ENCODE assay signal across 13 mouse cellular contexts in genomic region chr17:47955054-47955741, GRCm38 (mm10). TPM values are rescaled to one million over a fixed set of nuclear protein-coding genes. Genes with fewer than 3 reads are reported as not detected.
DNase-seq lines count a peak whose midpoint lies in the region; ATAC-seq lines count a peak whose summit lies in the region.
"Had no signal": no experiment of that assay in that cellular context is flagged by ENCODE, and none has a peak within 500 bp of the region (broad histone marks: within the 10 kb centered on the region; RNA-seq: fewer than 3 reads in every experiment).

No protein-coding gene starts in this region.

- peak; percentile 52; the same call in 1 of the 2 replicates for ATAC-seq in heart, embryonic 14.5 days (ENCODE audit: insufficient number of reproducible peaks, insufficient read depth, low FRiP score, low read depth)
- ATAC-seq in liver, embryonic 13.5 days (ENCODE audit: low read depth) = peak; percentile 50; the same call in 1 of the 2 replicates
- ATAC-seq: midbrain, embryonic 15.5 days had no signal

- peak overlapping the region; percentile 13 to 20; a peak in 1 of 4 replicates for H3K27ac ChIP-seq in heart, embryonic 14.5 days (replicated peaks in 1 of 2; ENCODE audit: control insufficient read depth in 1 of 2, insufficient read depth in 1 of 2, low read depth in 2 of 2, low read length in 2 of 2)
- peak overlapping the region; percentile 66 for H3K27ac ChIP-seq in liver, embryonic 13.5 days
- H3K27ac ChIP-seq: hindbrain, embryonic 12.5 days; midbrain, embryonic 15.5 days; neural tube, embryonic 15.5 days had no signal

- H3K9ac ChIP-seq in heart, embryonic 14.5 days (ENCODE audit: low read length) = no peak overlapping the region
- no peak overlapping the region for H3K9ac ChIP-seq in liver, embryonic 13.5 days
- H3K9ac ChIP-seq: hindbrain, embryonic 12.5 days; midbrain, embryonic 15.5 days; neural tube, embryonic 15.5 days had no signal

- H3K4me2 ChIP-seq in heart, embryonic 14.5 days (ENCODE audit: low read length) = no peak overlapping the region
- no peak overlapping the region for H3K4me2 ChIP-seq in liver, embryonic 13.5 days
- H3K4me2 ChIP-seq: hindbrain, embryonic 12.5 days; midbrain, embryonic 15.5 days; neural tube, embryonic 15.5 days had no signal

- peaks cover 6 to 24% of the 10 kb centered on the region in 2 experiments; a peak in 3 of 4 replicates for H3K4me1 ChIP-seq in heart, embryonic 14.5 days (ENCODE audit: control insufficient read depth in 2 of 2, insufficient read depth in 2 of 2, low read length in 2 of 2)
- peaks cover 22% of the 10 kb centered on the region for H3K4me1 ChIP-seq in liver, embryonic 13.5 days (replicated peaks)

- WGBS in heart, embryonic 14.5 days = 20% methylated on average over 12 of the region's 12 CpGs
- WGBS in liver, embryonic 13.5 days (ENCODE audit: insufficient replicate concordance) = 37% methylated on average over 12 of the region's 12 CpGs

- H3K27me3 ChIP-seq in heart, embryonic 14.5 days (ENCODE audit: control insufficient read depth, insufficient read depth, low read length) = no peaks in the 10 kb centered on the region
- H3K27me3 ChIP-seq in liver, embryonic 13.5 days = peaks cover 28% of the 10 kb centered on the region
- H3K27me3 ChIP-seq: midbrain, embryonic 15.5 days had no signal

- H3K9me3 ChIP-seq in heart, embryonic 14.5 days (ENCODE audit: control insufficient read depth, low read length) = no peaks in the 10 kb centered on the region
- no peaks in the 10 kb centered on the region for H3K9me3 ChIP-seq in liver, embryonic 13.5 days (replicated peaks)
- H3K9me3 ChIP-seq: hindbrain, embryonic 12.5 days; midbrain, embryonic 15.5 days; neural tube, embryonic 15.5 days had no signal

- no peak overlapping the region for H3K4me3 ChIP-seq in heart, embryonic 14.5 days (ENCODE audit: control insufficient read depth in 1 of 2, insufficient read depth in 1 of 2, low read depth in 1 of 2, low read length in 2 of 2)
- no peak overlapping the region for H3K4me3 ChIP-seq in liver, embryonic 13.5 days (replicated peaks)
- H3K4me3 ChIP-seq: hindbrain, embryonic 12.5 days; midbrain, embryonic 15.5 days; neural tube, embryonic 15.5 days had no signal

- DNase-seq in heart, adult 9 months (ENCODE audit: low spot score in 2 of 2) = no peak
- peak; percentile 66 for DNase-seq in R1 (ENCODE audit: low read depth, low spot score)
- no peak for DNase-seq in liver, embryonic 13.5 days
- peak; percentile 60 for DNase-seq in lung, postnatal 36 days
- no peak for DNase-seq in right cerebral cortex, postnatal 36 days (ENCODE audit: low spot score in 2 of 2)
- DNase-seq in cerebellum, postnatal 25 days = no peak
- DNase-seq in layer of hippocampus, postnatal 25 days (ENCODE audit: extremely low spot score in 1 of 2, low spot score in 1 of 2) = no peak
- DNase-seq: cerebellum, postnatal 10 days; thymus, postnatal 25 days had no signal

- no peaks in the 10 kb centered on the region for H3K36me3 ChIP-seq in heart, embryonic 14.5 days (ENCODE audit: control insufficient read depth, insufficient read depth, low read length)
- H3K36me3 ChIP-seq in liver, embryonic 13.5 days = no peaks in the 10 kb centered on the region
- H3K36me3 ChIP-seq: hindbrain, embryonic 12.5 days; midbrain, embryonic 15.5 days; neural tube, embryonic 15.5 days had no signal

RNA-seq across cellular contexts. Expression of gene Foxp4, which starts 30.8 kb away (rescaled TPM):
- 10.8 and 13.6 TPM in 2 replicates for polyA plus RNA-seq in heart, embryonic 14.5 days (2014; fragmentation: Nextera tagmentation; extraction: Ambion mirVana)
- 3.8 and 3.9 TPM in 2 replicates for polyA plus RNA-seq in liver, embryonic 13.5 days (2015; fragmentation: Nextera tagmentation; extraction: Ambion mirVana)
- total RNA-seq in layer of hippocampus, postnatal 25 days (2021) = 10 to 100 TPM; 40.3 to 50.2 TPM

Comparison
In these comparisons a context has a peak if more than half of its experiments do, and no peak if none do; other contexts are left out.
1. DNase-seq: peak in R1 (single experiment) and lung, postnatal 36 days (single experiment); none in heart, adult 9 months (0 of 2), liver, embryonic 13.5 days (single experiment), right cerebral cortex, postnatal 36 days (0 of 2), cerebellum, postnatal 25 days (0 of 2) and layer of hippocampus, postnatal 25 days (0 of 2).